Mouse (Mus musculus) liver, postnatal 0 days (tissue): ENCODE data around the gene Rgp1.

Source experiments
- CTCF ChIP-seq: sonication (generic); IDR thresholded peaks from 2 replicates; pipeline ENCODE4 v1.5.1; 2016; ENCODE audit warnings: antibody characterized with exemption, low read depth
- EP300 ChIP-seq: IDR thresholded peaks from 2 replicates; pipeline ENCODE4 v1.6.1; 2016; ENCODE audit warnings: antibody characterized with exemption, low read depth, mild to moderate bottlenecking

DNA sequence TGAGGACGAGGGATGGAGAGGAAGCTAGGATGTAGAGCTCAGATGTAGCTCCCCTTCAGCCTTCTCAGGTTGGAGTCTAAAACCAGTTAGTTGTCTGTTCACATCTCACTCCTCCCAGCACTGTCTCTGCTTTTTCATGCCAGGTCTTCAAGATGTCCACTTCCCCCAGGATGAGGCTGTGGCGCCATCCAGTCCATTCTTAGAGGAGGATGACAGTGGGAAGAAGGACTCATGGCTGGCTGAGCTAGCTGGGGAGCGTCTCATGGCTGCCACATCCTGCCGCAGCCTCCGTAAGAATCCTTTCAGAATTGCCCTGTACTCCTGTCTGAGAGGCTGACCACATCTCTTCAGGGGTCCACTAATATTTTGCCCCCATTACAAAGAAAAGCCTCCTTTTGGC lies 2.2 kb downstream of the Rgp1 start:
- TF ChIP-seq CTCF (no peak), EP300 (no peak)
